Mouse (Mus musculus) inflammation-experienced regulatory T-cells, adult 6 months (primary cell): ENCODE data around the gene Cdc42se2. TPM values are rescaled to one million over a fixed set of nuclear protein-coding genes. Genes with fewer than 3 reads are reported as not detected.

Experiments
- ATAC-seq: one replicate; pipeline ENCODE4 v1.8.0; 2017
- polyA plus RNA-seq, 3 experiments: library from polyadenylated mRNA; unstranded; fragments of 100-300 nt; shearing (Covaris generic); gene quantifications; one replicate each; pipeline ENCODE4 v1.2.1; 2017

The Cdc42se2 gene
- polyA plus RNA-seq, result 100 to 1,000 TPM; 243 to 360 (median 322) TPM

DNA sequence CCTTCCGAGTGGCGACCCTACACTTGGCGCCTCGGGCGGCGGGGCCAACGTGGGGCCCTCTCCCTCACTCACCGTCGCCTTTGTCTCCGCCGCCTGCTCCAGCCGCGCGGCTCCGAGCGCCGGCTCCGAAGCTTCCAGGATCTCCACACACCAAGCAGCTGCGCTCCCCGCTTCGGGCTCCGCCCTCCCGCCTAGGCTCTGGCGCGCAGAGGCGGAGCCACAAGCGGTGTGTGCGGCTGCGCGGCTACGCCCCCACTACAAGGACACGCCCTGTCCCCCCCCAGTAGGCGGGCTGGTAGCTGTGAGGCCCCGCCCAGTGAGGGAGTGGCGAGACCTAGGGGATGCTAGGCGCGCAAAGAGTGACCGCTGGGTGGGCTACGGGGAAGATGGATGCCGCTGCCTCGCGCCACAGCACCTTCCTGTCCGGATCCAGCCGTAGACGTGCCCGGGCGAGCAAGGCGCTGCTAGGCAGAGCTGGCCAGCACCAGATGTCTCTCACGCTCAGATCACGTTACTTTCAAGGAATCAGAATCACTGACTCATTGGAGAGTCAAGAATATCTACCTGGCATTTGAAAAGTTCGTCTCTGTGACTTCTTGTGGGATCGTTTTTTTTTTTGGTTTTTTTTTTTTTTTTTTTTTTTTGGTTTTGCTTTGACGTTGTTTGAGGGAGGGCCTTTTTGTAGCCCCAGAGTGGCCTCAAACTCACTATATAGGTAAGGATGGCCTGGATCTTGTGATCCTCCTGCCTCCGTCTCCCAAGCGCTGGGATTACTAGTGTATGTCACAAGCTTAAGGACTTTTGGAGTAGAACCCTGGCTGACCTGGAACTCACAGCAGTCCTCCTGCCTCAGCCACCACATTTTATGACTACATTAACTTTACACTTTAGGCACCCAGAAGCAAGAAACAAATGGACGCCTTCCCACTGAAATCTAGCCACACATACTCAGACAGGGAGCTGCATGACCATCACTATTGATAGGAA is at the start of gene Cdc42se2:
Cdc42se2 (minus strand) TSS at position 188 of the 987 bp plus-strand sequence.
- peak; percentile 93 for ATAC-seq

DNA sequence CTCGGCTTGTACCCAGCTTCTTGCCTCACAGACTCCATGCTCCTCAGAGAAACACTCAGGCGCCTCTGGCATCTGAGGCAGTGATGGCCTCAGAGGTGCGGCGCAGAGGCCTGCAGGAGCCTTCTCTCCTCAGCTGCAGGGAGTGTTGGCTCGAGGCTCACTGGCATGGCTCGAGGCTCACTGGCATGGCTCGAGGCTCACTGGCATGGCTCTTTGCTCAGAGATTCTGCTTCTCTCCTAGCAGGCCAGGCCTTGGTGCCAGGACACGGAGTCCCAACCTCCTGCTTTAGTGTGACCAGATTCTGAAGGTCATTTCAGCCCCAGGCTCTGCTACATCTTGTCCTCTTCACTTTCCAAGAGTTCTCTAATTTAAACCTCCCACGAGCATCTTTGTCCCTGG is 48.6 kb upstream of the Cdc42se2 start:
- no peak for ATAC-seq

- ATAC-seq, result peak; percentile 35
Measured at GRCm38 (mm10) chr11:54834596-54834995, 47.1 kb upstream of the Cdc42se2 start.

GRCm38 (mm10) chr11:54833833-54834232 is 46.4 kb upstream of the Cdc42se2 start:
- no peak for ATAC-seq

- ATAC-seq, result no peak
Measured at GRCm38 (mm10) chr11:54826819-54827218, 39.3 kb upstream of the Cdc42se2 start.

DNA sequence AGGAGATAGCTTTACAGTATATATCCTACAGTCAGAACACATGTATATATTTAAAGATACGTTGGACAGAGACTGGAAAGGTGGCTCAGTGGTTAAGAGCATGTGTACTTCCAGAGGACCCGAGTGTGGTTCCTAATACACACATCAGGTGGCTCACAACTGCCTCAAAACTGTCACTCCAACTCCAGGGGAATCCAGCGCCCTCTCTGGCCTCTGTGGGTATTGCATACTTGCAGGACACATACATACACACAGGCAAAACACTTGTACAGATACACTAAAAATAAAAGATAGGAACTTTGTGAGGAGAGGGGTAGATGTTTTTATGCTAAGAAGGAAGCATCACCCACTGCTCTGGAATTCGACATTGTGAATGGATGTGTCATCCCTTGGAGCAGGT is 38.3 kb upstream of the Cdc42se2 start:
- ATAC-seq, result no peak

DNA sequence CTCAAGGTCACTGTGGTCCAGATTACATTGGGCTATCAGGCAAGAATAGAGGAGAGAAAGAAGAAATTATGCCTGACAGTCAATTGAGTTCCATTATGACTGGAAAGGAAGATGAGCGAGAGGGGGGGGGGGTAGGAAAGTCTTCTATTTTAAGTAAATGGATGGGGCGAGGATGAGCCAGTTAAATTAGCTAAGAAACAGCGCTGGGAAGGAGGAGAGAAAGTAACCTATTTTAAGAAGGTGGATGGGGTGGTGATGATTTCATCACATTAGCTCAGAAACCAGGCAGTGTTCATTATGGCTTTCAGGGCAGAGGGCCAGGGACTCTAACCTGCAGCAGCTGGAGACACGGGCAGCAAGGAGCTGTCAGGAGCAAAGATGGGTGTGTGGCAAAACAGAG is 36.0 kb upstream of the Cdc42se2 start:
- no peak for ATAC-seq

DNA sequence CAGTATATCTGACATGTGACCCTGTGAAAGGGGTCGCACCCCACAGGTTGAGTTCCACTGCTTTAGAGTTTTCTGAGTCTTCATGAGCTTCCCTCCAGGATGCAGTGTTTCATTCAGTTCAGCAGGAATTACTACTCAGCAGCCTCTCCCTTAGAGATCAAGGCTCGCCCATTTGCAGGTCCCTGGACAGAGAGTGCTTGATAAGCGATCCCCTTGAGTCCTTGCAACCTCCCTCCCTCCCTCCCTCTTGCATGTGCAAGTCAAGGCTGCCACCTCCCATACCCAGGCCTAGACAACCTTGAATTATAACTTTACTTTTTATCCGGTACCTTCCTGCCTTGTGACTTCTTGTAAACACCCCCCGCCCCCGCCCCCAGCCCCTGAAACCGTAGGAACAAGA is 32.0 kb upstream of the Cdc42se2 start:
- ATAC-seq, result no peak

GRCm38 (mm10) chr11:54817449-54817848 is 30.0 kb upstream of the Cdc42se2 start:
- no peak for ATAC-seq

DNA sequence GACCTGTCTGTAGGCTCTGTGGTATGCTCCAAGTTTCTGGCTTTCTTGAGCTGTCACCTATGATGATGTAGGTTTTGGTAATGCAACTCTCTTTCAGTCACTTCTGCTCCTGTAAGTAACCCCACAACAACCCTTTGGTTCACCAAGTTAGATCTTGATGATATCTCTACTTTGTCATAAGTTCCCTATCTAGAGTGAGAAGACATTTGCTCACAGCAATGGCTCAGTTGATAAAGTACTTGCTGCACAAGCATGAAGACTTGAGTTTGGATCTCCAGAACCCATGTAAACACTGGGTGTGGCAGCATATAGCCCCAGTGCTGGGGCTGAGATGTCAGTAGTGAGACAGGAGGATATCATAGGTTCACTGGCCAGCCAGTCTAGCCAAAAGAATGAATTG is 28.2 kb upstream of the Cdc42se2 start:
- no peak for ATAC-seq

GRCm38 (mm10) chr11:54812812-54813516 is 25.5 kb upstream of the Cdc42se2 start:
- ATAC-seq, result no peak

- ATAC-seq, result no peak
Measured at GRCm38 (mm10) chr11:54812314-54812713, 24.8 kb upstream of the Cdc42se2 start.

DNA sequence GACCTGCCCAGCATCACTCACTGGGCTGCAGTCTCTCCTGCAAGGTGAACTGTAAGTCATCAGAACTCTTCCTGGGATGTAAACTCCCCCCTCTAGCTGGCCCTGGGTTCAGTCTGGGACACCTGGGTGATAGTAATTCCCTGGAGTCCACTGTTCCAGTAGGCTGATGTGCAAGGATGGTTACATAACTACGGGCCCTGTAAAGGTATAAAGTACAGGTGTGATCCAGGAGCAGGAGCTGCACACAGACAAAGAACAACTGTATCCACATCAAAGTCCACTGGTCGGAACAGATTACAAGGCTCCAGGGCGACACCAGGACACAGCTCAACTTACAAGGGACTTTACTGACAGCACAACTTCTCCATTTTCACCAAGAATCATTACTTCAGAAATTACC is 23.6 kb upstream of the Cdc42se2 start:
- ATAC-seq, result no peak

DNA sequence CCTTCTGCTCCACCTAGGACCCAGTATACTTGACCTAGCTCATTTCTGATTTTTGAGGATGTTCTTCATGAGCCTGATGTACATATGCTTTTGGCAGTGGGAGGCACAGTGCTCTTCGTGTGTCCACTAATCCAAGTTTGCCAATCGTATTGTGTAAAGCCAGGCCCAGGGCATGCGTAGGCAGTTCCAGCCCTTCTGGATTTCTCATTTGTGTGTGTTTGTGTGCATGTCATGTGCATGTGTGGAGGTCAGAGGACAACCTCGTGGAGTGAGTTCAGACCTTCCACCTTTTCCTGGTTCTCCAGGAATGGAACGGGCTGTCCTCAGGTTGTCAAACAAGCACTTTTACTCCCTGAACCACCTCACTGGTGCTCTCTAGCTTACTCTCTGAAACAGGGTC is 22.1 kb upstream of the Cdc42se2 start:
- no peak for ATAC-seq

GRCm38 (mm10) chr11:54808177-54808576 is 20.7 kb upstream of the Cdc42se2 start:
- peak; percentile 53 for ATAC-seq

- peak; percentile 96 for ATAC-seq
Measured at GRCm38 (mm10) chr11:54807669-54808068, 20.2 kb upstream of the Cdc42se2 start.

GRCm38 (mm10) chr11:54806891-54807290 is 19.4 kb upstream of the Cdc42se2 start:
- ATAC-seq, result no peak

DNA sequence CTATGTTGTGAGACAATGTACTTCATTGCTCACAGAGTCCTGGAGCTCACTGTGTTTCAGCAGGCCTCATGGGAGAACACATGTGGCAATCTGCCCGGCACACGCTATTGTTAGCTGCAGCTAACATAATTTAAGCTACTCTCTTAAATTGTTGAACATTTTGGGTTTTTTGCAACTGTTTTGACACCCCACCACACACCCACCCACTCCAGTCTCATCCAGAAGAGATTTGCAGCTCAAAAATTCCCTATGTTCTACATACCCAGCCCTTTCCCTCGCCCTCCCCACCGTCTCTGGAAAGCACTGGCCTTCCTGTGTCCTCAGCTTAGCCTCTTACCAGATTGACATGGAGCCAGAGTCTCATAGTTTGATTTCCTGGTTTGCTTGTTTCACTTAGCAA is 17.7 kb upstream of the Cdc42se2 start:
- ATAC-seq, result no peak

DNA sequence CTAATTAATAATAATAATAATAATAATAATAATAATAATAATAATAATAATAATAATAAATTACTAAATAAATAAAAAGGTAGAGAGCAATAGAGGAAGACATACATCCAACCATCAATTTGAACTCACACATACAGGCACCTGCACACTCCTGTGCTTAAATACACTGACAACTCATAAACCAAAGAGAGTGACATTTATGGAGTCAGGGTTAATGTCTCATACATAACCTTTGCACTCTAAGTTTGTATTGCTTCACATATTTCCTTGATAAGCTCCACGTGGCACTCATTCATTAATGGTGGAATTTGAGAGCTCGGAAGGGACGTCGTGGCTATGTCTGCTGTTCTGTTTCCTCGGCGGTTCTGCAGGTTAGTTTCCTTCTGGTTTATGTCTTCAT is 15.1 kb upstream of the Cdc42se2 start:
- no peak for ATAC-seq

DNA sequence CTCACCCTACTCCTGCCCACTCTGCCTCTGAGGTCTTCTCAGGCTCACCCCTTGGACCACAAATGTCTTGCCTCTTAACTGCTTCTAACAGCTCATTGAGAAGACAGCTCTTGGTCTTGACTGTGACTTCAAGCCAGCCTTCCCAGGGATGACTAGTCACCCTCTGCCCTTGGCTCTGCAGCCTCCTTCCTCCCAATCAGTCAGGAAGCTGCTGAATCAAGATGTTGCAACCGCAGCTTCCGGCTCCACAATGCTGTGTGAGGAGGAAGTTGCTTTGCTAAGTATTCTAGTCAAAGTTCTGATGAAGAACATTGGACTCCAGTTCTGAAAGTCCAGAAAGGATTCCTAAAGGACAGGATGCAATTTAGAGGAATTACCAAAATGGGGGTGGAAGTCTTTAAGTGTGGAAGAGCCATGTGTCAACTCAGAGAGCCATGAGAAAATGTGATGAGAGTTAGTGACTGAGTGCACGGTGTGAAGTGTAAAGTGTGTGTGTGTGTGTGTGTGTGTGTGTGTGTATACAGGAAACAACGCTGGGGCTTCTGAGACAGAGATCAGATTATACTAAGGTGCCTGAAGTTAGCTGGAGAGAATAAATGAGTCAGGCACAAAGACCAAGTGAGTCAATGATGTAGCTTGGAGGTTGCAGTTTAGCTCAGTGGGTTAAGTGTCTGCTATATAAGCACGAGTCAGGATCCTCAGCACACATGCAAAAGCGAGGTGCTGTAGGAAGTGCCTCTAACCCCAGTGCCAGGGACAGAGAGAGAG is 14.5 kb upstream of the Cdc42se2 start:
- peak; percentile 90 for ATAC-seq

DNA sequence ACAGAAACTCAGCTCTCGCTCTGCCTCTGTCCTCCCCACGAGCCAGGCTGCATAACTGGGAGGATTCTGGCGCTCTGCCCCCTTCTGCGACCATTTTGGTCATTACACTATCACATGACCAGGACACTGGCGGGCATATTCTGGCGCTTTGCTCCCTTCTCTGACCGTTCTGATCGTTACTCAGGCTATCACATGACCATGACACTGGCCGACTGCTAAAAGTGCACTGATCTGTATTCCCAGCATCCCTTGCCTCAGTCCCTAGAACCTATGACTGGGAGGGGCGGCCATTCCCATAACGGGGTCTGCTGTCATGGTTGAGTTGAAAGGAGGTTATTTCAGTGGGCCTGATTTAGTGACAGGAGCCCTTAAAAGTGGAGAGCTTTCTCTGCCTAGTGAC is 9.1 kb upstream of the Cdc42se2 start:
- ATAC-seq, result no peak

DNA sequence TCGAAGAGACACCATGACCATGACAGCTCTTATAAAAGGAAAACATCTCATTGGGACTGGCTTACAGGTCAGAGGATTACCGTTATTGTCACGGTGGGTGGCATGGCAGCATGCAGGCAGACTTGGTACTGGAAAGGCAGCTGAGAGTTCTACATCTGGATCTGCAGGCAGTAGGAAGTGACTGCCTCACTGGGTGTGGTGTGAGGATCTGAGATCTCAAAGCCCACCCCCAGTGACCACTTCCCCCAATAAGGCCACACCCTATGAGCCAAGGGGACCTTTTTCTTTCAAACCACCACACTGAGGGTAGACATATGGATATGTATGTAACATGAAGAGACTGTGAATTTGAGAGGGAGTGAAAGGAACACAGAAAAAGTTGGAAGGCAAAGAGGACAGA is 7.2 kb upstream of the Cdc42se2 start:
- no peak for ATAC-seq

DNA sequence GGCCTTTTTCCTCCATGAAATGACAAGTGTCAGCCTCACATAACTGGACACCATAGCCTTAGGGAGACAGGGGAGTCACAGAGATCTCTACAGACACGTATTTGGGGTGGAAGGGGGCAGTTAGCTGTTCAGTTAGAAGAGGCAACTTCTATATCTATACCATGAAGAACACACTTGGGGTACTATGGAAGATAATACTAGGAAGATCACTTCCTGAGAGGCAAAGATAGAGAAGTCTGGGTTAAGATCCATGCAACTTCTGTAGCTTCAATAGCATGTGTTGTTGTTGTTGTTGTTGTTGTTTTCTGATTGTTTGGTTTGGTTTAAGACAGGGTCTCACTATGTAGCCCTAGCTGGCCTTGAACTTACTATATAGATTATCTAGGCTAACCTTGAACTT is 5.7 kb upstream of the Cdc42se2 start:
- ATAC-seq, result no peak
